Mouse (Mus musculus) neural tube, embryonic 12.5 days (tissue): ENCODE results near the gene Cdh5. TPM values are rescaled to one million over a fixed set of nuclear protein-coding genes. Genes with fewer than 3 reads are reported as not detected.
A peak's percentile ranks its signal among the peaks of the same experiment; 100 is the strongest.
"Not testable (repeated sequence)": the region's sequence is repeated elsewhere in the genome, so short reads cannot be mapped to it uniquely, and the experiment has no call there.

Experiments
- ATAC-seq: fragments of 200-750 bp; cut with Nextera tagmentation; 2 replicates; pipeline ENCODE4 v1.8.0; 2017; ENCODE audit warnings: low read depth, mild to moderate bottlenecking, moderate TSS enrichment, moderate library complexity; ENCODE audit not compliant: low FRiP score
- H3K27ac ChIP-seq: fragments of 300-500 bp; sonication (generic); 2 replicates; pipeline ENCODE4 v1.5.1; 2016
- H3K27me3 ChIP-seq: fragments of 300-500 bp; sonication (generic); replicated peaks from 2 replicates; pipeline ENCODE4 v1.6.1; 2016; ENCODE audit warnings: mild to moderate bottlenecking
- H3K36me3 ChIP-seq: fragments of 300-500 bp; sonication (generic); 2 replicates; pipeline ENCODE4 v1.6.1; 2016; ENCODE audit warnings: mild to moderate bottlenecking
- H3K4me1 ChIP-seq: fragments of 300-500 bp; sonication (generic); 2 replicates; pipeline ENCODE4 v1.6.1; 2016
- H3K4me2 ChIP-seq: fragments of 300-500 bp; sonication (generic); replicated peaks from 2 replicates; pipeline ENCODE4 v1.6.1; 2016; ENCODE audit warnings: mild to moderate bottlenecking
- H3K4me3 ChIP-seq: fragments of 300-500 bp; sonication (generic); 2 replicates; pipeline ENCODE4 v1.5.1; 2016
- H3K9ac ChIP-seq: fragments of 300-500 bp; sonication (generic); 2 replicates; pipeline ENCODE4 v1.6.1; 2016; ENCODE audit warnings: mild to moderate bottlenecking
- H3K9me3 ChIP-seq: fragments of 300-500 bp; sonication (generic); 2 replicates; pipeline ENCODE4 v1.6.1; 2016; ENCODE audit warnings: mild to moderate bottlenecking
- WGBS: fragments of 180-500 bp; shearing (Covaris S2); methylation state at CpG from one replicate; pipeline ENCODE4 v1.1.7; 2016; 5-methylcytosine and 5-hydroxymethylcytosine counted together
- polyA plus RNA-seq: library from polyadenylated mRNA; unstranded; fragments of >200 nt; fragmentation: Nextera tagmentation; extraction: Ambion mirVana; gene quantifications from 2 replicates; pipeline ENCODE4 v1.2.1, GENCODE M21; 2016

Cdh5 gene
- polyA plus RNA-seq, 1 experiment from 2014 or later: 17.1 TPM

GRCm38 (mm10) chr8:104075079-104075478 lies 26.3 kb upstream of the Cdh5 start:
- Histone ChIP-seq H3K4me2 (no peak overlapping the region), H3K27ac (no peak overlapping the region), H3K4me3 (no peak overlapping the region), H3K36me3 (no peaks in the 10 kb centered on the region), H3K9ac (no peak overlapping the region), H3K27me3 (no peaks in the 10 kb centered on the region), H3K9me3 (no peaks in the 10 kb centered on the region), H3K4me1 (no peaks in the 10 kb centered on the region)
- WGBS: 84% methylated on average over 6 of the region's 6 CpGs
- no peak for ATAC-seq

- no peak overlapping the region for H3K4me3 ChIP-seq
- ATAC-seq: no peak
- no peaks in the 10 kb centered on the region for H3K36me3 ChIP-seq
- H3K27me3 ChIP-seq: no peaks in the 10 kb centered on the region
- H3K4me2 ChIP-seq: no peak overlapping the region
- 40% methylated on average over 8 of the region's 8 CpGs for WGBS
- no peak overlapping the region for H3K9ac ChIP-seq
- H3K9me3 ChIP-seq: no peaks in the 10 kb centered on the region
- no peaks in the 10 kb centered on the region for H3K4me1 ChIP-seq
- no peak overlapping the region for H3K27ac ChIP-seq
Measured at GRCm38 (mm10) chr8:104076541-104077412, 24.6 kb upstream of the Cdh5 start.

GRCm38 (mm10) chr8:104078091-104078490 lies 23.3 kb upstream of the Cdh5 start:
- no peak overlapping the region for H3K4me3 ChIP-seq
- H3K27me3 ChIP-seq: no peaks in the 10 kb centered on the region
- no peaks in the 10 kb centered on the region for H3K4me1 ChIP-seq
- ATAC-seq: no peak
- 78% methylated on average over 7 of the region's 7 CpGs for WGBS
- no peak overlapping the region for H3K9ac ChIP-seq
- H3K9me3 ChIP-seq: no peaks in the 10 kb centered on the region
- H3K4me2 ChIP-seq: no peak overlapping the region
- H3K36me3 ChIP-seq: no peaks in the 10 kb centered on the region
- H3K27ac ChIP-seq: no peak overlapping the region

DNA sequence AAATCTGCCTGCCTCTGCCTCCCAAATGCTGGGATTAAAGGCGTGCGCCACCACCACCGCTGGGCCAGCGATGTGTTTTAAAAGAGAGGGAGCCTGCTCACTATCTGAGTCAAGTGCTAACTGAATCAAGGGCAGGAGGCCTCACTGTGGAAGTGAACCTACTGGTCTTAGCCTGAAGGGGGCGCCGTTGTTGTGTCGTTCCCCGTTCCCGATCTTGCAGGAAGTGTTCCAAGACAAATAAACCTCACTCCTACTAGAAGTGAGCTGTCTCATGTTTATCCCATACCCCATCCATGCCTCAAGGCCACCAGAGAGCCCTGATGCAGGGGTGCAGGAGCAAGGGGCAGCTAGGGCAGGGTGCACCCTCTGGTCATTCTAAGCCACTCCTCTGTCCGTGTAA lies 16.1 kb upstream of the Cdh5 start:
- Histone ChIP-seq H3K27ac (no peak overlapping the region), H3K9me3 (no peaks in the 10 kb centered on the region), H3K4me2 (no peak overlapping the region), H3K27me3 (no peaks in the 10 kb centered on the region), H3K9ac (no peak overlapping the region), H3K4me3 (no peak overlapping the region), H3K36me3 (no peaks in the 10 kb centered on the region), H3K4me1 (no peaks in the 10 kb centered on the region)
- 84% methylated on average over 10 of the region's 10 CpGs for WGBS
- ATAC-seq: no peak

GRCm38 (mm10) chr8:104086615-104087014 lies 14.8 kb upstream of the Cdh5 start:
- no peak for ATAC-seq
- WGBS: 82% methylated on average over 2 of the region's 2 CpGs
- H3K4me2 ChIP-seq: no peak overlapping the region
- no peak overlapping the region for H3K4me3 ChIP-seq
- no peak overlapping the region for H3K27ac ChIP-seq
- no peaks in the 10 kb centered on the region for H3K4me1 ChIP-seq
- H3K27me3 ChIP-seq: no peaks in the 10 kb centered on the region
- no peaks in the 10 kb centered on the region for H3K9me3 ChIP-seq
- no peaks in the 10 kb centered on the region for H3K36me3 ChIP-seq
- H3K9ac ChIP-seq: no peak overlapping the region

DNA sequence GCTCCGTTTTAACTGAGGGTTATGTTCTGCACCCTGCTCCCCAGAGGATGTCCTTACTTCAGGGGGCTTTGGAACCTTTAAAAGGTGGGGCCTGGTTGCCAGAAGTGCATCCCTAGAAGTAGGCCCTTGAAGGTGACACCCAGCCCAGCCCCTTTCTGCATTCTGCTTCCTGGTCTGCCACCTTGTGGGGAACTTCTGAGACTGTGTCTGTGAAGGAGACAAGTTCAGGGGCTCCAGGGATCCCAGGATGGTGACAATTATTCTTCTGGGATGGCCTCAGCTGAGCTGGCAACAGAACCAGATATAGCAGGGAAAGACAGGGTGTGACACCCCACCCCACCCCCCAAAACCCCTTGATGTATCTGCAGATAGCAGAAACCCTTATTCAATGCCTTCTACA lies 14.3 kb upstream of the Cdh5 start:
- Histone ChIP-seq H3K9ac (no peak overlapping the region), H3K27ac (no peak overlapping the region), H3K9me3 (no peaks in the 10 kb centered on the region), H3K36me3 (no peaks in the 10 kb centered on the region), H3K4me3 (no peak overlapping the region), H3K4me2 (no peak overlapping the region), H3K4me1 (no peaks in the 10 kb centered on the region), H3K27me3 (no peaks in the 10 kb centered on the region)
- no peak for ATAC-seq
- WGBS: 34% methylated on average over 1 of the region's 1 CpGs

- H3K27me3 ChIP-seq, H3K36me3 ChIP-seq: not testable (repeated sequence)
Measured at GRCm38 (mm10) chr8:104087878-104088277, 13.5 kb upstream of the Cdh5 start.

GRCm38 (mm10) chr8:104088881-104089280 lies 12.5 kb upstream of the Cdh5 start:
- Histone ChIP-seq H3K4me2 (no peak overlapping the region), H3K36me3 (no peaks in the 10 kb centered on the region), H3K9me3 (no peaks in the 10 kb centered on the region), H3K9ac (no peak overlapping the region), H3K4me1 (no peaks in the 10 kb centered on the region), H3K27ac (no peak overlapping the region), H3K27me3 (no peaks in the 10 kb centered on the region), H3K4me3 (no peak overlapping the region)
- no peak for ATAC-seq
- whole genome bisulfite sequencing: 79% methylated on average over 3 of the region's 3 CpGs

More at GRCm38 (mm10) chr8:104087878-104088277, 13.5 kb upstream of the Cdh5 start:
- H3K9ac ChIP-seq, ATAC-seq, H3K4me3 ChIP-seq, H3K4me1 ChIP-seq, H3K9me3 ChIP-seq, H3K4me2 ChIP-seq, H3K27ac ChIP-seq: not testable (repeated sequence)

- not testable (repeated sequence) for H3K4me1 ChIP-seq, H3K27ac ChIP-seq, ATAC-seq, H3K36me3 ChIP-seq, H3K27me3 ChIP-seq, H3K4me3 ChIP-seq, H3K9ac ChIP-seq, H3K9me3 ChIP-seq
- peak overlapping the region; percentile 38 for H3K4me2 ChIP-seq
- WGBS: 15% methylated on average over 24 of the region's 24 CpGs
Measured at GRCm38 (mm10) chr8:104090993-104091900, 10.2 kb upstream of the Cdh5 start.

DNA sequence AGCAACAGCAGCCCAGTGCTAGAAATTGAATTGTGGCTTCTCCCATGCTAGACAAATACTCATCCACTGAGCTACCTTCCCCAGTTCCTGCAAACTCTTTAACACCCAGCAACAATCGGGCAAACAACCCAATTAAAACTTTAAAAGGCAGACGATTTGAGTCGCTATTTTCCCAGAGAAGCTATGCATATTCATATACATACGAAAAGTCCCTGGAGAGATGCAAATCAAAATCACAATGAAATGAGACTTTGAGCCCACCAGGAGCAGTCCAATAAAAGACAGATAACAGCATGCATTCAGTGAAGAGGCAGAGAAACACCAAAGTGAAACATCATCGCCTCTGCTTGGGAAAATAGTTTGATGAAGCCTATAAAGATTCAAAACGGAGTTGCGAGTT lies 8.1 kb upstream of the Cdh5 start:
- Histone ChIP-seq H3K9ac (no peak overlapping the region), H3K4me3 (no peak overlapping the region), H3K4me2 (no peak overlapping the region), H3K9me3 (no peaks in the 10 kb centered on the region), H3K27ac (no peak overlapping the region), H3K27me3 (no peaks in the 10 kb centered on the region), H3K36me3 (no peaks in the 10 kb centered on the region), H3K4me1 (no peaks in the 10 kb centered on the region)
- WGBS: 33% methylated on average over 7 of the region's 7 CpGs
- no peak for ATAC-seq

- no peak overlapping the region for H3K4me2 ChIP-seq
- H3K4me1 ChIP-seq: no peaks in the 10 kb centered on the region
- no peak overlapping the region for H3K27ac ChIP-seq
- WGBS: 71% methylated on average over 9 of the region's 9 CpGs
- no peaks in the 10 kb centered on the region for H3K36me3 ChIP-seq
- no peaks in the 10 kb centered on the region for H3K27me3 ChIP-seq
- H3K9ac ChIP-seq: no peak overlapping the region
- H3K4me3 ChIP-seq: no peak overlapping the region
- no peaks in the 10 kb centered on the region for H3K9me3 ChIP-seq
- no peak for ATAC-seq
Measured at GRCm38 (mm10) chr8:104095595-104095994, 5.8 kb upstream of the Cdh5 start.

GRCm38 (mm10) chr8:104096644-104097043 lies 4.8 kb upstream of the Cdh5 start:
- no peak for ATAC-seq
- no peaks in the 10 kb centered on the region for H3K4me1 ChIP-seq
- H3K9ac ChIP-seq: no peak overlapping the region
- no peak overlapping the region for H3K27ac ChIP-seq
- no peaks in the 10 kb centered on the region for H3K9me3 ChIP-seq
- H3K4me3 ChIP-seq: no peak overlapping the region
- no peaks in the 10 kb centered on the region for H3K36me3 ChIP-seq
- no peak overlapping the region for H3K4me2 ChIP-seq
- 57% methylated on average over 10 of the region's 10 CpGs for WGBS
- H3K27me3 ChIP-seq: no peaks in the 10 kb centered on the region
